Mouse (Mus musculus): Measurements from ENCODE around the gene Erbin.

DNA sequence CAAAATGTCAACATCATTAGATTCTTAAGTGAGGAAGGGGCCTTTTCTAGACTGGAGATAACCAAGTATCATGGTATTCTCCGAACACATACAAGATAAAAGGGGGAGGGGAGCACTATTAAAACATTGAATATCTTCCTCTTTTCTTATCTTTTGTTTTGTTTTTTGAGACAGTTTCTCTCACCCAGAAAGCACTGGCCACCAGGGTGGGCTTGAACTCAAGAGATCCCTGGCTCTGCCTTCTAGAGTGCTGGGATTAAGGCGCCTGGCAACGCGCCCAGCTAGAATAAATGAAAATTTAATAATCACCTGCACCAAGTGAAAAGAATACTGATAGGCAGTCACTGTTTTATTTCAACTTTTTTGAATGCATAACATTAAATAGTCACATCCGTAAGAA is 147.4 kb downstream of the Erbin start:
- TF ChIP-seq FLI1 (IDR thresholded peaks at IDR 0.05; ENCODE audit: low read length), result no peak
- no peak for TF ChIP-seq GATA1 (IDR thresholded peaks at IDR 0.05; ENCODE audit: borderline replicate concordance, low read length)
